Mouse (Mus musculus) frontal cortex, adult (tissue): ENCODE results near the gene Hhipl1.

Source experiments
- ATAC-seq: cut with Nextera tagmentation; 2 replicates; pipeline ENCODE4 v1.9.2; 2017; ENCODE audit warnings: mild to moderate bottlenecking, moderate library complexity, mixed read lengths; ENCODE audit not compliant: low TSS enrichment

The Hhipl1 gene

GRCm38 (mm10) chr12:108363796-108364195, 57.7 kb downstream of the Hhipl1 start:
- ATAC-seq = peak; percentile 83

- ATAC-seq = no peak
Observed at GRCm38 (mm10) chr12:108365340-108365739, 59.3 kb downstream of the Hhipl1 start.

GRCm38 (mm10) chr12:108365868-108366267, 59.8 kb downstream of the Hhipl1 start:
- no peak for ATAC-seq

- no peak for ATAC-seq
Observed at GRCm38 (mm10) chr12:108367909-108368308, 61.8 kb downstream of the Hhipl1 start.

GRCm38 (mm10) chr12:108368921-108369320, 62.9 kb downstream of the Hhipl1 start:
- no peak for ATAC-seq

GRCm38 (mm10) chr12:108370596-108371428, 64.7 kb downstream of the Hhipl1 start, which contains the start of gene Eml1:
Eml1 (plus strand) TSS chr12:108370957.
- peak; percentile 28; the same call in 1 of the 2 replicates for ATAC-seq

- ATAC-seq = no peak
Observed at GRCm38 (mm10) chr12:108371429-108371765, 65.3 kb downstream of the Hhipl1 start.

GRCm38 (mm10) chr12:108372241-108372640, 66.2 kb downstream of the Hhipl1 start:
- ATAC-seq = no peak

- no peak for ATAC-seq
Observed at GRCm38 (mm10) chr12:108373611-108374010, 67.5 kb downstream of the Hhipl1 start.

- ATAC-seq = no peak
Observed at GRCm38 (mm10) chr12:108374689-108375088, 68.6 kb downstream of the Hhipl1 start.

GRCm38 (mm10) chr12:108378379-108379133, 72.5 kb downstream of the Hhipl1 start:
- peak; percentile 91 for ATAC-seq
